Mouse (Mus musculus): Measurements from ENCODE around the gene Derl2.

DNA sequence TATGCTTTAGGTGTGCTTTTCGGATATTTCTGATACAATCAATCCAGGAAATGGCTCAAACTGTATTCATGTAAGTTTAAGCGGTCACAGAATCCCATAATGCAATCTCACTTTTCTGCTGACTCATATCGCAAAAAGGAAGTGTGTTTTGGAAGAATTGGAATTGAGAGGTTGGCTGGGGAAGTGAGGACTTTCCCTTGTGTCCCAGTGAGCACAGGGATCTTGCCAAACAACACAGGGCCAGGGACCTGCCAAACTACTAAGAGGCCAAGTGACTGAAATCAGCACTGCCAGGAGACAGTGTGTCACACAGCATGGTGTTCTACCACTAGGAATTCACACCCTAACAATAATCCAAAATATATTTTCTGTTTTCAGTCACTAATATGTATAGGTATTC lies 11.3 kb downstream of the Derl2 start:
- TF ChIP-seq EP300 (IDR thresholded peaks at IDR 0.05; ENCODE audit: low read depth): no peak
- no peak for TF ChIP-seq CTCF (IDR thresholded peaks at IDR 0.05; ENCODE audit: low read depth)

All from heart, postnatal 0 days (tissue).